Mouse (Mus musculus) gastrocnemius, postnatal 36 days (tissue): ENCODE measurements around the gene Rtraf. TPM values are rescaled to one million over a fixed set of nuclear protein-coding genes. Genes with fewer than 3 reads are reported as not detected.

Source experiments
- DNase-seq, 2 experiments: peaks; one replicate each; pipeline ENCODE4 v3.0.0; 2022
- intact Hi-C: fragments of 180-260 bp; cut with DNase I; formaldehyde crosslinking; loops from one replicate; pipeline ENCODE4 v1.15.1; 2025
- total RNA-seq, 2 experiments: library from RNA; stranded (reverse); gene quantifications; 2 replicates each; pipeline ENCODE4 v1.2.3; 2021

The Rtraf gene
- total RNA-seq, 2 experiments from 2014 or later = 60.1 to 80.7 TPM

GRCm38 (mm10) chr14:19803222-19803621 lies 20.4 kb downstream of the Rtraf start:
- intact Hi-C loops = no loop called here
- no peak for DNase-seq

GRCm38 (mm10) chr14:19801474-19802215 lies 22.0 kb downstream of the Rtraf start:
- intact Hi-C loops = no loop called here

GRCm38 (mm10) chr14:19800485-19800884 lies 23.1 kb downstream of the Rtraf start:
- intact Hi-C loops = no loop called here
- DNase-seq = no peak

More at GRCm38 (mm10) chr14:19801474-19802215, 22.0 kb downstream of the Rtraf start:
- DNase-seq = no peak

GRCm38 (mm10) chr14:19796541-19797304 lies 26.9 kb downstream of the Rtraf start:
- intact Hi-C loops = no loop called here
- no peak for DNase-seq

GRCm38 (mm10) chr14:19794881-19795280 lies 28.7 kb downstream of the Rtraf start:
- DNase-seq = no peak
- intact Hi-C loops = no loop called here

- intact Hi-C loops = no loop called here
- DNase-seq = no peak
Measured at GRCm38 (mm10) chr14:19788443-19788842, 35.2 kb downstream of the Rtraf start.

GRCm38 (mm10) chr14:19785797-19786588 lies 37.6 kb downstream of the Rtraf start:
- DNase-seq = no peak
- intact Hi-C loops = no loop called here

GRCm38 (mm10) chr14:19777945-19778344 lies 45.7 kb downstream of the Rtraf start:
- DNase-seq = no peak
- intact Hi-C loops = no loop called here

GRCm38 (mm10) chr14:19777365-19777764 lies 46.3 kb downstream of the Rtraf start:
- intact Hi-C loops = no loop called here
- DNase-seq = no peak

GRCm38 (mm10) chr14:19776890-19777289 lies 46.7 kb downstream of the Rtraf start:
- intact Hi-C loops = no loop called here
- peak; percentile 30 to 45 for DNase-seq

- intact Hi-C loops = no loop called here
- DNase-seq = no peak
Measured at GRCm38 (mm10) chr14:19776179-19776578, 47.4 kb downstream of the Rtraf start.

- no peak for DNase-seq
- intact Hi-C loops = no loop called here
Measured at GRCm38 (mm10) chr14:19775491-19775890, 48.1 kb downstream of the Rtraf start.

- DNase-seq = no peak
- intact Hi-C loops = loop anchor here (5.0 kb wide), 1 partner anchor 67 kb away; no protein-coding TSS in a partner anchor
Measured at GRCm38 (mm10) chr14:19774036-19774628, 49.5 kb downstream of the Rtraf start.

- intact Hi-C loops = loop anchor here (5.0 kb wide), 1 partner anchor 64 kb away; no protein-coding TSS in a partner anchor
- DNase-seq = no peak
Measured at GRCm38 (mm10) chr14:19771173-19771572, 52.5 kb downstream of the Rtraf start.

GRCm38 (mm10) chr14:19769441-19770200 lies 54.0 kb downstream of the Rtraf start:
- DNase-seq = peak; percentile 41 to 55
- intact Hi-C loops = loop anchor here (5.0 kb wide), 1 partner anchor 62 kb away; no protein-coding TSS in a partner anchor

- intact Hi-C loops = no loop called here
- no peak for DNase-seq
Measured at GRCm38 (mm10) chr14:19768648-19769047, 55.0 kb downstream of the Rtraf start.

GRCm38 (mm10) chr14:19766380-19766649 lies 57.3 kb downstream of the Rtraf start:
- intact Hi-C loops = no loop called here

GRCm38 (mm10) chr14:19765539-19766379 lies 57.9 kb downstream of the Rtraf start:
- no peak for DNase-seq
- intact Hi-C loops = no loop called here

More at GRCm38 (mm10) chr14:19766380-19766649, 57.3 kb downstream of the Rtraf start:
- DNase-seq = no peak

- DNase-seq = no peak
- intact Hi-C loops = no loop called here
Measured at GRCm38 (mm10) chr14:19764331-19764730, 59.3 kb downstream of the Rtraf start.
